Mouse (Mus musculus) ES-Bruce4 (cell line): ENCODE data around the gene Ccdc85c. TPM values are rescaled to one million over a fixed set of nuclear protein-coding genes. Genes with fewer than 3 reads are reported as not detected.

Source experiments
- H3K27ac ChIP-seq: 2 replicates; pipeline ENCODE4 v1.5.1; 2012; ENCODE audit warnings: low read length, inconsistent platforms; ENCODE audit not compliant: insufficient read depth
- H3K27me3 ChIP-seq: 2 replicates; pipeline ENCODE4 v1.6.1; 2012; ENCODE audit warnings: mild to moderate bottlenecking, low read length, inconsistent platforms; ENCODE audit not compliant: control insufficient read depth, poor library complexity, insufficient read depth, severe bottlenecking
- H3K36me3 ChIP-seq: 2 replicates; pipeline ENCODE4 v1.6.1; 2012; ENCODE audit warnings: inconsistent platforms, mild to moderate bottlenecking, low read length, moderate library complexity; ENCODE audit not compliant: control insufficient read depth, poor library complexity, insufficient read depth, severe bottlenecking
- H3K4me1 ChIP-seq: one replicate; pipeline ENCODE4 v1.8.1; 2011; ENCODE audit warnings: low read length; ENCODE audit not compliant: control insufficient read depth, insufficient read depth
- H3K4me3 ChIP-seq: 2 replicates; pipeline ENCODE4 v1.5.1; 2011; ENCODE audit warnings: low read depth, mild to moderate bottlenecking, low read length
- H3K9ac ChIP-seq: 2 replicates; pipeline ENCODE4 v1.6.1; 2012; ENCODE audit warnings: low read depth, mild to moderate bottlenecking, inconsistent platforms; ENCODE audit not compliant: poor library complexity, severe bottlenecking
- H3K9me3 ChIP-seq: replicated peaks from 2 replicates; pipeline ENCODE4 v1.6.1; 2012; ENCODE audit warnings: mild to moderate bottlenecking, low read length, inconsistent platforms; ENCODE audit not compliant: control insufficient read depth, poor library complexity, insufficient read depth, severe bottlenecking
- CTCF ChIP-seq: IDR thresholded peaks from one replicate; pipeline ENCODE4 v1.8.1; 2011; ENCODE audit warnings: low read depth, low read length
- EP300 ChIP-seq: IDR thresholded peaks from 2 replicates; pipeline ENCODE4 v1.6.1; 2011; ENCODE audit warnings: low read depth, low read length; ENCODE audit not compliant: insufficient read depth
- POLR2A ChIP-seq: IDR thresholded peaks from one replicate; pipeline ENCODE4 v1.8.1; 2011; ENCODE audit warnings: low read length; ENCODE audit not compliant: insufficient read depth
- polyA plus RNA-seq: library from polyadenylated mRNA; stranded (reverse); fragments of >200 nt; gene quantifications from 2 replicates; pipeline ENCODE4 v1.2.4, GENCODE M21; 2011; ENCODE audit warnings: low read depth; ENCODE audit not compliant: missing spikeins, insufficient read depth, insufficient read length

Gene Ccdc85c
- polyA plus RNA-seq, 1 experiment, result 21.0 TPM

GRCm38 (mm10) chr12:108230821-108231794, 44.1 kb downstream of the Ccdc85c start:
- Histone ChIP-seq H3K27ac (no peak overlapping the region), H3K4me3 (no peak overlapping the region), H3K4me1 (no peaks in the 10 kb centered on the region), H3K9ac (no peak overlapping the region), H3K36me3 (no peaks in the 10 kb centered on the region), H3K9me3 (no peaks in the 10 kb centered on the region), H3K27me3 (no peaks in the 10 kb centered on the region)
- no peak for TF ChIP-seq POLR2A
- peak; percentile 33 for TF ChIP-seq CTCF

DNA sequence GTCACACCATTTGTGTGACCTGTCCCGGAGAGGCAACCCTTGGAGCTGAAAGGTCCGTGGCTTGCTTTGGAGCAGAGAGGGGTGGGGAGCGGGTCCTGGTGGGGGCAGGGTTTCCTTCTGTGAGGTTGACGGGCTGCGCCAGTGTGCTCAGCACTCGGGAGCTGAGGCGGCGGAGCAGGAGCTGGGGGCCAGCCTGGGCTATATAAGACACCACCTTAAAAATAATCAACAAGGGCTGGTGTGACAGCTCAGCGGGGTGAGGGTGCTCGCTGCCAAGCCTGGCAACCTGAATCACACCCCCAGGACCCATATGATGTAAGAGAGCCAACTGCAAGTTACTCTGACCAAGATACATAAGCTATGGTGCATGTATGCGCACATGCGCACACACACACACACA, 45.1 kb downstream of the Ccdc85c start:
- Histone ChIP-seq H3K9me3 (no peaks in the 10 kb centered on the region), H3K4me1 (no peaks in the 10 kb centered on the region), H3K27me3 (no peaks in the 10 kb centered on the region), H3K27ac (no peak overlapping the region), H3K36me3 (no peaks in the 10 kb centered on the region), H3K9ac (no peak overlapping the region), H3K4me3 (no peak overlapping the region)
- TF ChIP-seq CTCF (no peak), EP300 (no peak), POLR2A (no peak)

DNA sequence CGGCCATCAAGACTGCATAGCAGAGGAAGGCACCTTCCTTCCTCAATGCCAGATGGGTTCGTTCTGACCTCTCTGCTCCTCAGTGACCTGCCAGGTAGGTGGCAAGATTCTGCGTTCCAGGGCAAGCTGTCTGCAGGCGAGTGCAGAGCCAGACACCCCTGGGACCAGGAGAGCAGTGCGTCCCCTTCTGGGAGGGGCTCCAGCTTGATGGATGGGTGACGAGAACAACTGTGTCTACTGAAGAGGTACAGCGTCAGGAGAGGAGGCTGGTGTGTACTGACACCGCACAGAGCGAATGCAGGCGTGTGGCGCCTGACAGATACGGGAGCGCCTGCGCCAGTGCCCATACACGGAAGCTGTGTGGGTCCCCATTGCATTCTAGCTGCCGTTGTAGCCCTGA, 47.7 kb downstream of the Ccdc85c start:
- no peaks in the 10 kb centered on the region for H3K4me1 ChIP-seq
- no peak overlapping the region for H3K27ac ChIP-seq
- no peak overlapping the region for H3K4me3 ChIP-seq
- no peaks in the 10 kb centered on the region for H3K27me3 ChIP-seq
- no peak for TF ChIP-seq EP300
- no peak for TF ChIP-seq CTCF
- no peak for TF ChIP-seq POLR2A
- H3K9me3 ChIP-seq, result no peaks in the 10 kb centered on the region
- no peaks in the 10 kb centered on the region for H3K36me3 ChIP-seq
- no peak overlapping the region for H3K9ac ChIP-seq

GRCm38 (mm10) chr12:108226941-108227340, 48.3 kb downstream of the Ccdc85c start:
- no peak for TF ChIP-seq POLR2A
- no peak for TF ChIP-seq EP300
- Histone ChIP-seq H3K36me3 (no peaks in the 10 kb centered on the region), H3K9ac (no peak overlapping the region), H3K9me3 (no peaks in the 10 kb centered on the region), H3K27ac (no peak overlapping the region), H3K4me1 (no peaks in the 10 kb centered on the region), H3K4me3 (no peak overlapping the region), H3K27me3 (no peaks in the 10 kb centered on the region)

DNA sequence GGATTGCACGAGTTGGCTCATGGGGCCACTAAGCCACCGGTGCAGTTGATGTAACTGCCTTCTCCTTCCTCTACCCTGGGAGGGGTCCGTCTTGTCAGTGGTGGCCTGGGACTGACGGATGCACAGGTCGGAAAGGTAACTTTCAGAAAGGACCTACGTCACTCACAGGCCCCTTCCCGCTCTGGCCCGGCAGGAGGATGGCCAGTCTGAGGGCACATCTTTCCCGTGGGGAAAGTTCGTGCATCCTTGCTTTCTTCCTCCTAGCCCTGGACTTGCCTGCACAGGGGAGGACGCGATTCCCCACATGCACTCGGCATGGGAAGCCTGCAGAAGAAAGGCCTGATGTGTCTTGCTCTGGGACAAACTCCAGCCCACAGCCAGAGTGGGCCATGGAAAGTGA, 49.0 kb downstream of the Ccdc85c start:
- Histone ChIP-seq H3K27me3 (no peaks in the 10 kb centered on the region), H3K4me1 (no peaks in the 10 kb centered on the region), H3K4me3 (no peak overlapping the region), H3K36me3 (no peaks in the 10 kb centered on the region), H3K27ac (no peak overlapping the region), H3K9ac (no peak overlapping the region), H3K9me3 (no peaks in the 10 kb centered on the region)
- no peak for TF ChIP-seq POLR2A
- no peak for TF ChIP-seq EP300
- TF ChIP-seq CTCF, result no peak

DNA sequence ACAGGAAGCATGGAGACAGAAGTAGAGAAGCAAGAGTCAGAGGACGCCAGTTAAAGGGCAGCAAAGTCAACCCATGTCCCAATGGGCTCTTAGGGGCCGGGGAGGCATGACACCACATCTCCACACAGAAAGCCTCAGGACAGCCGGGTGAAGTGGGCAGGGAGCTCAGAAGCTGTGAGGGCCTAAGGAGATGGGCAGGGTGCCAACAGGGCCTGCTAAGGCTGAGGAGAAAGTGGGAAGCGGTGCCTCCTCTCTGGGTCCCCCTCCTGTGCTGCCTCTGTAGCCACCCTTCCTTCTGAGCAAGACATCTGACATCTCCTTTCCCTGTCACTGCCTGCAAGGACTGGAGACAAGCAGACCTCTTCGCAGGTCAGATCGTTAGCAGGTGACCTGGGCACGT, 49.4 kb downstream of the Ccdc85c start:
- H3K4me3 ChIP-seq, result no peak overlapping the region
- no peaks in the 10 kb centered on the region for H3K9me3 ChIP-seq
- H3K9ac ChIP-seq, result no peak overlapping the region
- no peak overlapping the region for H3K27ac ChIP-seq
- H3K36me3 ChIP-seq, result no peaks in the 10 kb centered on the region
- TF ChIP-seq EP300 (no peak), POLR2A (no peak), CTCF (no peak)
- no peaks in the 10 kb centered on the region for H3K27me3 ChIP-seq
- no peaks in the 10 kb centered on the region for H3K4me1 ChIP-seq
